Mouse (Mus musculus): Measurements from ENCODE around the gene Cpeb3.
"Not testable (repeated sequence)": the region's sequence is repeated elsewhere in the genome, so short reads cannot be mapped to it uniquely, and the experiment has no call there.

Cpeb3 gene

GRCm38 (mm10) chr19:37156040-37156439, 52.4 kb downstream of the Cpeb3 start:
- in situ Hi-C loops (cut with MboI): no loop called here

GRCm38 (mm10) chr19:37147145-37147544, 61.3 kb downstream of the Cpeb3 start:
- in situ Hi-C loops (cut with MboI): no loop called here

GRCm38 (mm10) chr19:37145846-37146245, 62.6 kb downstream of the Cpeb3 start:
- in situ Hi-C loops (cut with MboI): no loop called here

- in situ Hi-C loops (cut with MboI): no loop called here
Observed at GRCm38 (mm10) chr19:37145401-37145800, 63.0 kb downstream of the Cpeb3 start.

GRCm38 (mm10) chr19:37141623-37142022, 66.8 kb downstream of the Cpeb3 start:
- in situ Hi-C loops (cut with MboI): no loop called here

GRCm38 (mm10) chr19:37137133-37137532, 71.3 kb downstream of the Cpeb3 start:
- in situ Hi-C loops (cut with MboI): no loop called here

- in situ Hi-C loops (cut with MboI): not testable (repeated sequence)
Observed at GRCm38 (mm10) chr19:37135459-37135858, 72.9 kb downstream of the Cpeb3 start.

- in situ Hi-C loops (cut with MboI): no loop called here
Observed at GRCm38 (mm10) chr19:37133666-37134065, 74.7 kb downstream of the Cpeb3 start.

GRCm38 (mm10) chr19:37131660-37132059, 76.7 kb downstream of the Cpeb3 start:
- in situ Hi-C loops (cut with MboI): no loop called here

GRCm38 (mm10) chr19:37128461-37128860, 79.9 kb downstream of the Cpeb3 start:
- in situ Hi-C loops (cut with MboI): no loop called here

GRCm38 (mm10) chr19:37127018-37127567, 81.3 kb downstream of the Cpeb3 start:
- in situ Hi-C loops (cut with MboI): no loop called here

GRCm38 (mm10) chr19:37124961-37125360, 83.4 kb downstream of the Cpeb3 start:
- in situ Hi-C loops (cut with MboI): no loop called here

- in situ Hi-C loops (cut with MboI): no loop called here
Observed at GRCm38 (mm10) chr19:37119281-37119680, 89.1 kb downstream of the Cpeb3 start.

GRCm38 (mm10) chr19:37115824-37116223, 92.6 kb downstream of the Cpeb3 start:
- in situ Hi-C loops (cut with MboI): no loop called here

- in situ Hi-C loops (cut with MboI): no loop called here
Observed at GRCm38 (mm10) chr19:37115374-37115773, 93.0 kb downstream of the Cpeb3 start.

- in situ Hi-C loops (cut with MboI): no loop called here
Observed at GRCm38 (mm10) chr19:37111831-37112230, 96.6 kb downstream of the Cpeb3 start.

GRCm38 (mm10) chr19:37110494-37110893, 97.9 kb downstream of the Cpeb3 start:
- in situ Hi-C loops (cut with MboI): no loop called here

GRCm38 (mm10) chr19:37109853-37110252, 98.5 kb downstream of the Cpeb3 start:
- in situ Hi-C loops (cut with MboI): no loop called here

GRCm38 (mm10) chr19:37100689-37101088, 107.7 kb downstream of the Cpeb3 start:
- in situ Hi-C loops (cut with MboI): no loop called here

GRCm38 (mm10) chr19:37095666-37096330, 112.6 kb downstream of the Cpeb3 start:
- in situ Hi-C loops (cut with MboI): no loop called here

GRCm38 (mm10) chr19:37093181-37093580, 115.2 kb downstream of the Cpeb3 start:
- in situ Hi-C loops (cut with MboI): no loop called here

- in situ Hi-C loops (cut with MboI): no loop called here
Observed at GRCm38 (mm10) chr19:37090146-37091061, 118.0 kb downstream of the Cpeb3 start.
